Mouse (Mus musculus): ENCODE measurements around the gene Slit3. TPM values are rescaled to one million over a fixed set of nuclear protein-coding genes. Genes with fewer than 3 reads are reported as not detected.

The Slit3 gene
- total RNA-seq, 2 experiments from 2014 or later: not detected

DNA sequence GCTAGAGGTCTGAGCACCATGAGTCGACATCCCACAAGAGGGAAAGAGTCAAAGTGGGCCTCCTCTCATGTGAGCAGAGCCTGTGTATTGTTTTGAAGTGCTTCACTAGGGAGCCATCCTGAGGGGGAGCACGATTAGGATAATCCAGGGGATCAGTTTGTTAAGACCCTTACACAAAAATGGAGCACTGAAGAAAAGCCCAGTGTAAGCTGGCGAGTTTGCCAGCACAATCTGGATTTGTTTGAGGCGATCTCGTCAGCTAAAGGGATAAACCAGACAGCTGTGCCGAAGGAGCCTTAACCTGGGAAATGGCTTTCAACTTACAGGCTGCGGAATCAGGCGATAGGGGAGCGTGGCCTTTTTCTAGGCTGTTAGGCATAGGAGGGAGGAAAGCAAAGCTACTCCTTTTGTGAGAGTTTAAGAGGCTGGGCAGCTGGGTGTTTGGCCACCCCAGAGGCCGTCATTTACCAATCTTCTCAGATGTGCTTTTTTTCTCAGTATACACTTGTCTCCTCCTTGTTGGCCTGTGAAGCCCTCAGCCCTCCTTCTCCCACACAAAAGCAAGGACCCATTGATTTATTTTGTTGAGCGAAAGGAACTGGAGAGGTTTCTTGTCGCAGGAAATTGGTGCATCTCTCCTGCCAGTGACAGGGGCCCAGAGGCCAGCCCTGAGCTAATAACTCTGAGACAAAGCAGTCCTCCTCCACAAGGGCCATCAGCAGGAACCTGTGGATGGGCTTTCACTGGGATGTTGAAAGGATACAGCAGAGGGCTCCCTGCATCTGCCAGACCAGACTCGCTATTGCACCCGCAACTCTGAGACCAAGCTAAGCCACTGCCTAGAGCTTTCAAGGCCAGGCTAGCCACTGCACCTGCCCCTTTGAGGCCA, 472.4 kb downstream of the Slit3 start:
- no peak for ATAC-seq (replicated peaks; ENCODE audit: low FRiP score, poor library complexity, severe bottlenecking)

DNA sequence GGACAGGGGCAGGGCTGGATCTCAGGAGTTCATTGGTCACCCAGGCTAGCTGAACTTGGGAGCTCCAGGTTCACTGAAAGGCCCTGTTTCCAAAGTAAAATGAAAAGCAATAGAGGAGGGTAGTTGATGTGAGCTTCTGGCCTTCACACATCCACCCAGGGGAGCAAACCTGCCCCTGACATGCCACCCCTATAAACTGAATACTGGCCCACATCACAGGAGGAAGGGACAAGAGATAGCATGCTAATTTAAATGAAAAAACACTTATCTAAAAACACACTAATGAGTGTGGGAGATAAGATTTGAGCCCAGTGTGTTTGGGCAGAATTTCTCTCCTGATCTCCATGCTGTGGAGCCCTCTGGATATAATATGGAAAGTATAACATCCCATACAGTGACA, 475.0 kb downstream of the Slit3 start:
- no peak for ATAC-seq (replicated peaks; ENCODE audit: low FRiP score, poor library complexity, severe bottlenecking)

DNA sequence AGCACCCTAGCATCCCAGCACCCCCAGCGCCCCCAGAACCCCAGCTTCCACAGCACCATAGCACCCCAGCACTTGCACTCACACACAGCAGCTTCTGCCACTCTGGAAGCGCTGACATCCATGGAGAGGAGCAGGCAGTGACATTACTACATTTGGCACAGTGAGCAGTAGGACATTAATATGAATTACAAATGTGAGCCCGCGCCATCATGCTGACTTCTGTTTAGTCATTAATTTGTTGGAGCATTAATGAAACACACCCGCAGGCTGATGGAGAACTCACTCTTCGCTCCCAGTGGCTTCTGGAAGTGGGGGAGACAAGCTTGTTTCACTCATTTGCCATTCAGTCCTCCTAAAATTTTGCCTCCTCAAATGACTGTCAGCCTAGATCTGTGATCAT, 476.9 kb downstream of the Slit3 start:
- no peak for ATAC-seq (replicated peaks; ENCODE audit: low FRiP score, poor library complexity, severe bottlenecking)

GRCm38 (mm10) chr11:35598732-35599131, 477.7 kb downstream of the Slit3 start:
- no peak for ATAC-seq (replicated peaks; ENCODE audit: low FRiP score, poor library complexity, severe bottlenecking)

DNA sequence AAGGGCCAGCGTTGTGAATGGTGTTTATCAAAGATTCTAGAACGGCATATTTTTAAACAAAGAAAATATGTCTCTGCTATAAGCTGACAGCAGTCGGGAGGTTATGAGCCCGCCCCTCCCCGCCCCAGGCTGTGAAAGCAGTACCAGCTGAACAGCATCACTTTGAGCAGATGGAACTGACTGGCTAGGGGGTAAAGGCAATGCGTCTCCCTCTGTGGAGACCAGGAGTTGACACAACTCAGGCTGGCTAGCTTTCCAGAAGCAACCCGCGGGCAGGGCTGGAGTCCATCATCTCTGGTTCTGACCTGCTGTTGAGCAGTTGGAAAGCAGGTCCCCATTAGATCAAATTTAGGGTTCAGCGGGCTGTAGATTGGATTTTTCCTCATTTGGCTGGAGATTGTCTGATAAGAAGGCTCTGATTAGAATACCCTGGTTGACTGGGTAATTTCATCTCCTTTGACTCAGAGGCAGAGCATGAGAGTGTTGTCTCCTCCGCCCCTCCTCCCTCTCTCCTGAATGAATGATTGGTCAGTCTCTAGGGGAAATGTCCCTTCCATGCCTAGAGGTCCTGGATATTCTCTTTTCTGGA, 480.7 kb downstream of the Slit3 start:
- ATAC-seq (replicated peaks; ENCODE audit: low FRiP score, poor library complexity, severe bottlenecking): no peak

DNA sequence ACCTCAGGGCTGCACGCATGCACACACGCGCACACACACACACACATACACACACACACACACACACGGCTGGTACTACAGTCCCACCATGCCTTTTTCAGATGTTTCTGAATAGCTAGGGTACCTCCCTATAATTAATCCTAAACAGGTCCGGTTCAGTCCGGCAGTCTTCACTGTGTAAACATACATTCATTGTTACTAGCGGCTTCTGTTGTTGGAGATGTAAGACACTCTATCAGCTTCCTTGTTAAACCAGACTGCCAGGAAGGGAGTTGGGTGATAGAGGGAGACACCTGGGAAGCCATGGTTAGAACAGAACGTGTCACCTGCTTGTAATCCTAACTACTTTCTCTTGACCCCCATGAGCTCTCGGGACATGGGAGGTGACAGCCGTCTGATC, 481.6 kb downstream of the Slit3 start:
- ATAC-seq (replicated peaks; ENCODE audit: low FRiP score, poor library complexity, severe bottlenecking): no peak

GRCm38 (mm10) chr11:35603946-35604345, 482.9 kb downstream of the Slit3 start:
- ATAC-seq (replicated peaks; ENCODE audit: low FRiP score, poor library complexity, severe bottlenecking): no peak

DNA sequence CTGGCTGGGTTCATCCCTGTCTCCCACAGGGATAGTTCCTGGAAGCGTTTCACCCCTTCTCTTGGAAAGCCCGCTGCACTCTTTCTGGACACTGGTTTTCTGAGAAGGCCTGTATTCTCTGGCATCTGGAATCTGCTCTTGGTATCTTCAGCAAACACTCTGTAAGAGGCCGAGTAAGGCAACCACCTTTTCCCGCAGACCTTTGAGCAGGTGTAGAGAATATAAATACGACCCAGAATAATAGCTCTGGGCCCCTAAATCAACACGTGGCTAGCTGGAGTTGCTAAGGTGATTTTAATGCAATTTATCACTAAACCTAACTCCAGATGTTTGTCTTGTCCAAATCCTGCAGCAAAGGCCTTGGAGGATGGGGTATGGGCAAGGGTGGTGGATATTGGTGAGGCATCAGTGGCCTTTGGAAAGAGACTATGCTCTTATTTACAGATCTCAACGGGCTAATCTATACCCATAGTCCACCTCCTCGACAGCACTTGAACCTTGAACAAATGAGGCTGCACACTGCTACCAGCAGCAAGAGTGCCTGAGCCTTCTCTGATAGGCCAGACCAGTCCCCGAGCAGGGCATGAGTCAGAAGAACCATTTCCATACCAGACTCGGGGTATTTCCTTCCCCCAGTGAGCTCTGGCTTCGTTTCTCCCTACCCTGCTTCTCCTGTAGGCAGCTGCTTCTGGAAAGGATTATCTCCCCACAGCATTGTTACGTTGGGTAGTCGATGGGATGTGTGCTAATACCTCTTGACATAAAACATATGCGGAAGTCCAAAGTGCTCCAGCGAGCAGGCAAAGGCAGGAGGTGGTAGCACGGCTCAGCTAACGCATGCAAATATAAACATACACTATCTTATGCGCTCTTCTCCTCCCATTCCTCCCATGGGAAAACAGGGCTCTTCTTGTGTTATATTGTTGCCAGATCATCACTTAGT, 484.1 kb downstream of the Slit3 start:
- ATAC-seq (replicated peaks; ENCODE audit: low FRiP score, poor library complexity, severe bottlenecking): no peak

GRCm38 (mm10) chr11:35607191-35607590, 486.2 kb downstream of the Slit3 start:
- ATAC-seq (replicated peaks; ENCODE audit: low FRiP score, poor library complexity, severe bottlenecking): no peak

GRCm38 (mm10) chr11:35608794-35609193, 487.8 kb downstream of the Slit3 start:
- ATAC-seq (replicated peaks; ENCODE audit: low FRiP score, poor library complexity, severe bottlenecking): no peak

- no peak for ATAC-seq (replicated peaks; ENCODE audit: low FRiP score, poor library complexity, severe bottlenecking)
Observed at GRCm38 (mm10) chr11:35612262-35612896, 491.4 kb downstream of the Slit3 start.

GRCm38 (mm10) chr11:35614530-35614929, 493.5 kb downstream of the Slit3 start:
- ATAC-seq (replicated peaks; ENCODE audit: low FRiP score, poor library complexity, severe bottlenecking): no peak

- no peak for ATAC-seq (replicated peaks; ENCODE audit: low FRiP score, poor library complexity, severe bottlenecking)
Observed at GRCm38 (mm10) chr11:35619421-35619820, 498.4 kb downstream of the Slit3 start.

GRCm38 (mm10) chr11:35622736-35623135, 501.7 kb downstream of the Slit3 start:
- no peak for ATAC-seq (replicated peaks; ENCODE audit: low FRiP score, poor library complexity, severe bottlenecking)

DNA sequence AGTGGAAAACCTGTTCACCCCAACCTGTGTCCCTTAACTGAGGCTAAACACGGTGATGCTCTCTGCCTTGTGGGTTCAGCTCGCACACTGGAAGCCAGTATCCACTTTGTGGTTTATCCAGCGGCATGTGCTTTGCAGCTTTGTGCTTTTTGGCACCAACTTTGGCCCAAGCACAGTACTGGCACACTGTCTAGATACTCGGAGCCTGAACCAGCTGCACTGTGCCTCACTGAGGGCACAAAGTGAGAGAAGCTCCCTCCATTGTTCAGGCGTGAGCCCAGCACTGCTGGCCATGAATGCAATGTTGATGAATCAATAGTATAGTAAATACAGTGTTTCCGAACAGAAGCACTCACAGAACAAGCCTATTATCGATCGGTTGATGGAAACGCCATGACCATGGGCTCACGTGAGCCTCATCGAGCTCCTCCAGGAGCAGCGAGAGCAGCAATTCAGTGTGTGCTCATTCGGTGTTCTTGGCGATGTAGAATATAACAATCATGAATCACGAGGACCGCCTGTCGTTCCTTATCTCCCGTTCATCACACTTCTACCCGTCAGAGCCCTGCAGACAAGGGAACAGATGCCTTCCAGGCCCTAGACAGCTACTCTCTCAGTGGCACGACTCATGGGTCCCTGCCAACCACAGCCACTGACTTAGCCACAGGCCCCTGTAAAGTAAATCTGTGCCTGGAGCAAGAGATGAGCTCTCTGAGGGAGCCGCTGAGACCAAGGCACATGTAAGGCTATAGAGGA, 503.7 kb downstream of the Slit3 start:
- ATAC-seq (replicated peaks; ENCODE audit: low FRiP score, poor library complexity, severe bottlenecking): no peak

GRCm38 (mm10) chr11:35625576-35625975, 504.6 kb downstream of the Slit3 start:
- ATAC-seq (replicated peaks; ENCODE audit: low FRiP score, poor library complexity, severe bottlenecking): no peak

DNA sequence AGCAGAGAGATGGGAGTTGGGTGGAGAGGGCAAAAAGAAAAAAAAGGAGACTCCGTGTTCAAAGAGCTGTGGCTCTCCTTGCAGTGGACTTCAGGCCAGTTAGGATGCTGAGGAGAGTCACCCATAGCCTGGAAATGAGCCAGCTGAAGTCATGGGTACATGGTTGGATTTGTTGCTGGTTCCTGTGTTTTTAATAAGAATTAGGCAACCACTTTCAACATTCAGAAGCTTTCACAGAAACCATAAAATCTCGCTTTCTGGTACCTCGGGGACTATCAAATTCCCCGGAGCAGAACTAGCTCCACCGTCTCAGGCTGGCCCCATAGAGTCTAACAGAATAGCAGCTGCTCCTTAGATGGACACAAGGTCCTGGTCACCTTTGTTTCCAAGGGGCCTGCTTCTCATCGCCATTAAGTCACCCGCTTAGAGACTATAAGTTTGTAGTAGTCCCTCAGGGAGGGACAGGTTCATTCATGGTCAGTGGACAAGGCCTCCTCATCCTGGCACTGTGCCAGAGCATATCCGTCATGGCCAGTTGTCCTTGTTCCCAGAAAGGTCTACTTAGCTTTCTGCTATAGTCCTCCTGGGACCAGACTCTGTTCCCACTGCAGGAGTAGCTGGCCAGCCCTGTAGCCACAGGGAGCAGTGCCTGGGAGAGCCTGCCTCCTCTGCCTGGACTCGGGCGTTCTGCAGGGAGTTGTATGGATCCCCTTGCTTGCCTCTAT, 505.3 kb downstream of the Slit3 start:
- no peak for ATAC-seq (replicated peaks; ENCODE audit: low FRiP score, poor library complexity, severe bottlenecking)

DNA sequence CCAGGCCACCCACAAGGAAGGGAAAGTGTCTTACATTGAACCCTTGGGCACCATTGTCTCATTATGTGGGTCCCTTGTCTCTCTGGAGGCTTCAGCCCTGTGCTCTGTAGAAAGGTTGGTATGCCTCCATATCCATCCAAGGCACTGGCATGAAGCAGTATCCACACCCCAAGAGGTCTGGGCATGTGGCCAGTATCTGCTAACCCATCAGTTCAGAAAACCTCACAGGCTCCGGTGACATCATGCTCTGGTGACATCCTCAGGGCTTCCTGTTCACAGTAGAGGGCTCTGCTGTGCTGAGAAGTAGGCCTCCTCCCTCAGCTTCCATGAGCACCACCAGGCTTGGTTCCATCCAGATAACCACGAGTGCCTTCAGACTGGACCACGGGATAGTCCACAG, 506.8 kb downstream of the Slit3 start:
- ATAC-seq (replicated peaks; ENCODE audit: low FRiP score, poor library complexity, severe bottlenecking): no peak

DNA sequence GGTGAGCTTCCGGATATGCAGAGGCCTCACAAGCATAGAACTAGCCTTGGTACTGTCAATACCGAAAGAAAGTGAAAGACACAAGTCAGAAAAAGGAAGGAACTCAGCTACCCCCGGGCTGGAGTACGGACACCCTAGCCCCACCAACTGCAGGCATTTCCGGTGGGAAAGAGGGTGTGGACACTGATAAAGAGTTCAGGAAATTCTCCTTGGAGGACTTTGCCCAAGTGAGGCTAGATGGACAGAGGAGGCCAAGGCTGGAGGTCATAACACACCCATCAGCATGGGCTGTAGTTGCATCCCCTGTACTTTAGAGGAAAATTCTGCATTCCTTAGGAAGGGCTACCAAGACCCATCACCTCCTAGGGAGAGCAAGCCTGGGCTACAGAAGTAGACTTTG, 511.2 kb downstream of the Slit3 start:
- no peak for ATAC-seq (replicated peaks; ENCODE audit: low FRiP score, poor library complexity, severe bottlenecking)

Data from erythroblast, adult 5-6 weeks (primary cell).